Mouse (Mus musculus) kidney, postnatal 0 days (tissue): Measurements from ENCODE around the gene Barhl1. TPM values are rescaled to one million over a fixed set of nuclear protein-coding genes. Genes with fewer than 3 reads are reported as not detected.

Experiments used
- ATAC-seq: fragments of 200-750 bp; cut with Nextera tagmentation; replicated peaks from 2 replicates; pipeline ENCODE4 v1.8.0; 2017; ENCODE audit warnings: low read depth, moderate number of reproducible peaks, moderate TSS enrichment, moderate library complexity; ENCODE audit not compliant: low FRiP score
- DNase-seq: peaks from one replicate; pipeline ENCODE4 v3.0.0-alpha.2; 2016; ENCODE audit warnings: low spot score
- H3K27ac ChIP-seq: fragments of 300-500 bp; sonication (generic); 2 replicates; pipeline ENCODE4 v1.5.1; 2014; ENCODE audit warnings: mild to moderate bottlenecking
- H3K27me3 ChIP-seq: fragments of 300-500 bp; sonication (generic); 2 replicates; pipeline ENCODE4 v1.6.1; 2014; ENCODE audit warnings: low read length, mixed read lengths; ENCODE audit not compliant: insufficient read depth
- H3K36me3 ChIP-seq: fragments of 300-500 bp; sonication (generic); 2 replicates; pipeline ENCODE4 v1.6.1; 2014; ENCODE audit warnings: low read length, mixed read lengths; ENCODE audit not compliant: insufficient read depth
- H3K4me1 ChIP-seq: fragments of 300-500 bp; sonication (generic); replicated peaks from 2 replicates; pipeline ENCODE4 v1.6.1; 2014; ENCODE audit warnings: antibody characterized with exemption, low read length, mixed read lengths; ENCODE audit not compliant: insufficient read depth
- H3K4me2 ChIP-seq: fragments of 300-500 bp; sonication (generic); 2 replicates; pipeline ENCODE4 v1.6.1; 2014; ENCODE audit warnings: mild to moderate bottlenecking, low read length, moderate library complexity, mixed read lengths
- H3K4me3 ChIP-seq: fragments of 300-500 bp; sonication (generic); replicated peaks from 2 replicates; pipeline ENCODE4 v1.5.1; 2014; ENCODE audit warnings: low read depth, low read length
- H3K9ac ChIP-seq: fragments of 300-500 bp; sonication (generic); 2 replicates; pipeline ENCODE4 v1.6.1; 2014; ENCODE audit warnings: low read depth, low read length
- H3K9me3 ChIP-seq: fragments of 300-500 bp; sonication (generic); replicated peaks from 2 replicates; pipeline ENCODE4 v1.6.1; 2016; ENCODE audit warnings: low read length, inconsistent platforms, mixed read lengths
- CTCF ChIP-seq: IDR thresholded peaks from 2 replicates; pipeline ENCODE4 v1.5.1; 2016; ENCODE audit warnings: antibody characterized with exemption, low read depth, mild to moderate bottlenecking, moderate library complexity
- WGBS: fragments of 180-500 bp; shearing (Covaris S2); extraction: QIAGEN DNeasy Blood & Tissue Kit; methylation state at CpG from one replicate; pipeline ENCODE4 v1.1.7; 2014; 5-methylcytosine and 5-hydroxymethylcytosine counted together
- polyA plus RNA-seq: library from polyadenylated mRNA; unstranded; fragments of >200 nt; fragmentation: Nextera tagmentation; extraction: Ambion mirVana; gene quantifications from 2 replicates; pipeline ENCODE4 v1.2.1, GENCODE M21; 2015

The Barhl1 gene
- polyA plus RNA-seq: not detected in 2 replicates

- H3K4me3 ChIP-seq: no peak within 1 kb of the TSS
- no peak within 1 kb of the TSS for H3K9ac ChIP-seq
- no peaks in the 10 kb centered on the region for H3K9me3 ChIP-seq
These were observed at the start of gene Barhl1 for GRCm38 (mm10) chr2:28916513-28916865. Gene Barhl1, minus strand, starts transcription at chr2:28916668.

DNA sequence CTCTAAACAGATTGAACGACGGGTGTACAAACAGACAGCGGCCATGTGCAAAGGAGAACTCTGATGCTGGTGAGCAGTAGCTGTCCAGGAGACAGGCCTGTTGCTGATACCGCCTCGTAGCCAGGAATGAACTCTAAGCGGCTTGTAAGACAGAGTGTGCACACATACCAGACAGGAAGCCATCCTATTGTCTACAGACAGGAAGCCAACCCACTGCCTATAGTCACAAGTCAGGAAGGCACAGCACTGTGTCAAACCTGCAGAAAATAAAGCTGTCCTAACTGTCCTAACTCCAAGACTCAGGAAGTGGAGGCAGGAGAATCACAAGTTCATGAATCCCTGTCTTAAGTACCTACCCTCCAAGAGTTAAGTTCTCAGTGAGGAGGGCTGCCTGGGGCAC lies 47.1 kb upstream of the Barhl1 start:
- H3K4me1 ChIP-seq: no peaks in the 10 kb centered on the region
- no peak overlapping the region for H3K4me2 ChIP-seq
- no peaks in the 10 kb centered on the region for H3K9me3 ChIP-seq
- DNase-seq (peak; percentile 47), ATAC-seq (no peak)
- H3K27ac ChIP-seq: no peak overlapping the region
- peaks cover 22% of the 10 kb centered on the region; the same call in 1 of the 2 replicates for H3K27me3 ChIP-seq
- 70% methylated on average over 6 of the region's 6 CpGs for WGBS
- H3K4me3 ChIP-seq: no peak overlapping the region
- TF ChIP-seq CTCF: no peak
- no peaks in the 10 kb centered on the region for H3K36me3 ChIP-seq
- no peak overlapping the region for H3K9ac ChIP-seq

More at GRCm38 (mm10) chr2:28916513-28916865, at the start of gene Barhl1:
- TF ChIP-seq CTCF: no peak
- no peaks in the 10 kb centered on the region for H3K4me1 ChIP-seq
- no peaks in the 10 kb centered on the region for H3K36me3 ChIP-seq
- H3K4me2 ChIP-seq: peak within 1 kb of the TSS; percentile 27; the same call in 1 of the 2 replicates
- H3K27ac ChIP-seq: no peak within 1 kb of the TSS
- ATAC-seq: no peak
- peaks cover 91% of the 10 kb centered on the region for H3K27me3 ChIP-seq
- no peak for DNase-seq
- WGBS: 3% methylated on average over 18 of the region's 18 CpGs

- Histone ChIP-seq H3K27ac (no peak overlapping the region), H3K9me3 (no peaks in the 10 kb centered on the region), H3K9ac (no peak overlapping the region), H3K4me2 (no peak overlapping the region), H3K4me3 (no peak overlapping the region), H3K36me3 (no peaks in the 10 kb centered on the region), H3K27me3 (peaks cover 22% of the 10 kb centered on the region; the same call in 1 of the 2 replicates), H3K4me1 (no peaks in the 10 kb centered on the region)
- WGBS: 74% methylated on average over 5 of the region's 5 CpGs
- DNase-seq (no peak), ATAC-seq (no peak)
- no peak for TF ChIP-seq CTCF
These were observed 45.2 kb upstream of the Barhl1 start for GRCm38 (mm10) chr2:28961636-28962035.

GRCm38 (mm10) chr2:28961024-28961585 lies 44.6 kb upstream of the Barhl1 start:
- H3K9me3 ChIP-seq: no peaks in the 10 kb centered on the region
- TF ChIP-seq CTCF: no peak
- no peaks in the 10 kb centered on the region for H3K4me1 ChIP-seq
- H3K27me3 ChIP-seq: peaks cover 20% of the 10 kb centered on the region; the same call in 1 of the 2 replicates
- no peak for ATAC-seq
- H3K36me3 ChIP-seq: no peaks in the 10 kb centered on the region
- H3K9ac ChIP-seq: no peak overlapping the region
- H3K27ac ChIP-seq: no peak overlapping the region
- no peak overlapping the region for H3K4me3 ChIP-seq
- DNase-seq: no peak
- 81% methylated on average over 15 of the region's 15 CpGs for WGBS
- no peak overlapping the region for H3K4me2 ChIP-seq

GRCm38 (mm10) chr2:28956874-28957273 lies 40.4 kb upstream of the Barhl1 start:
- Histone ChIP-seq H3K27ac (no peak overlapping the region), H3K27me3 (peaks cover 12% of the 10 kb centered on the region), H3K4me2 (no peak overlapping the region), H3K4me3 (no peak overlapping the region), H3K36me3 (no peaks in the 10 kb centered on the region), H3K4me1 (no peaks in the 10 kb centered on the region), H3K9me3 (no peaks in the 10 kb centered on the region), H3K9ac (no peak overlapping the region)
- TF ChIP-seq CTCF: no peak
- 86% methylated on average over 4 of the region's 4 CpGs for WGBS
- DNase-seq (no peak), ATAC-seq (no peak)

DNA sequence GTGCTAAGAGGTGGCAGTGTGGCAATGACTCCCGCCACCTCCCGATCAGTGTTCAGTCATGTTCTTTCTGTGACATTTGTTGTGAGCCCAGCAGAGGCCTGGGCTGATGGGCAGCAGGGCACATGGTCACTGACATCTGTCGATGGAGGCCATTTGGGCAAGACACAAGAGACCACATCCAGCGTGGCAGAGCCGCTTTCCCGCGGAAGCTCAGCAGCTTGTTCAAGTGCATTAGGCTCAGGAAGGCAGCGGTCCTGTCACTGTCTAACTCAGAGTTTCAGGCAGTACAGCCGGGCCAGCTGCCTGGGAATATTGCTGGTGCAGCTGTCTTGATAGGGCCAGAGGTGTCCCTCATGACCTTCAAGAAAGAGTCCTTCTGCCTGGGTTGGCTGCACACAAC lies 38.1 kb upstream of the Barhl1 start:
- no peak for TF ChIP-seq CTCF
- no peak for DNase-seq
- WGBS: 67% methylated on average over 9 of the region's 9 CpGs

DNA sequence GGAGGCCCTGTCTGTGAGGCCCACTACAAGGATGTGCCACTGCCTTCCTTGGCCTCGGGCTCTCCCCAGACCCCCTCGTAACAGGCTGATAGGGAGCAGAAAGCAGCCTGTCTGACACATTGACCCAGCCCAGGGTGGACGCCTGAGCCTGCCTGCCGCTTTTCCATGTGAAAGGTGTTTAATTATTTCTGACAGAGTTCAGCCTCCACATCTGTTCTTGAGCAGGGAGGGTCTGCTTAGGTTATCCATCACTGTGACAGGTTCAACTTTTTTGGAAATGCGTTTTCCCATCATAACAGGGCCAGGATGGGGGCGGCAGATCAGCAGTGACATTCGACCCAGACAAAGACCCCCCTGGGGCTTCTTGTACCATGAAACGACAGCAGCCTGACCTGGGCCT lies 36.5 kb upstream of the Barhl1 start:
- Histone ChIP-seq H3K27me3 (peaks cover 9% of the 10 kb centered on the region; the same call in 1 of the 2 replicates), H3K4me1 (no peaks in the 10 kb centered on the region), H3K9ac (no peak overlapping the region), H3K9me3 (no peaks in the 10 kb centered on the region), H3K27ac (no peak overlapping the region), H3K4me3 (no peak overlapping the region), H3K36me3 (no peaks in the 10 kb centered on the region), H3K4me2 (no peak overlapping the region)
- ATAC-seq (no peak), DNase-seq (no peak)
- 25% methylated on average over 8 of the region's 8 CpGs for WGBS
- TF ChIP-seq CTCF: no peak

More for the DNA sequence above, 38.1 kb upstream of the Barhl1 start:
- no peaks in the 10 kb centered on the region for H3K4me1 ChIP-seq
- no peaks in the 10 kb centered on the region for H3K36me3 ChIP-seq
- no peak overlapping the region for H3K4me2 ChIP-seq
- no peak for ATAC-seq
- H3K27ac ChIP-seq: no peak overlapping the region
- H3K9ac ChIP-seq: no peak overlapping the region
- no peaks in the 10 kb centered on the region for H3K9me3 ChIP-seq
- peaks cover 13% of the 10 kb centered on the region for H3K27me3 ChIP-seq
- H3K4me3 ChIP-seq: no peak overlapping the region
